Mouse (Mus musculus): Measurements from ENCODE around the gene Dennd5a. TPM values are rescaled to one million over a fixed set of nuclear protein-coding genes. Genes with fewer than 3 reads are reported as not detected.
A peak's percentile ranks its signal among the peaks of the same experiment; 100 is the strongest.

The Dennd5a gene
- polyA plus RNA-seq, 1 experiment from 2014 or later = 47.7 TPM

GRCm38 (mm10) chr7:109968924-109969450 is 8.7 kb upstream of the Dennd5a start:
- peak; percentile 88 for ATAC-seq
- Histone ChIP-seq H3K27ac (ENCODE audit: low read length) (peak overlapping the region; percentile 88), H3K4me2 (ENCODE audit: low read length) (no peak overlapping the region), H3K4me3 (replicated peaks; ENCODE audit: low read length) (no peak overlapping the region), H3K9me3 (ENCODE audit: control insufficient read depth, low read length) (no peaks in the 10 kb centered on the region), H3K9ac (replicated peaks; ENCODE audit: low read depth, low read length) (no peak overlapping the region), H3K36me3 (ENCODE audit: control insufficient read depth, insufficient read depth) (0 out of 2 replicates have a peak, but pooled peaks cover 3% of the 10 kb centered on the region), H3K27me3 (replicated peaks; ENCODE audit: control insufficient read depth, insufficient read depth, low read length) (no peaks in the 10 kb centered on the region), H3K4me1 (replicated peaks; ENCODE audit: control insufficient read depth, insufficient read depth, low read length) (peaks cover 20% of the 10 kb centered on the region)
- WGBS = 0% methylated on average over 2 of the region's 2 CpGs

GRCm38 (mm10) chr7:109967805-109968579 is 7.7 kb upstream of the Dennd5a start:
- Histone ChIP-seq H3K27me3 (replicated peaks; ENCODE audit: control insufficient read depth, insufficient read depth, low read length) (no peaks in the 10 kb centered on the region), H3K4me3 (replicated peaks; ENCODE audit: low read length) (no peak overlapping the region), H3K27ac (ENCODE audit: low read length) (peak overlapping the region; percentile 78), H3K4me1 (replicated peaks; ENCODE audit: control insufficient read depth, insufficient read depth, low read length) (peaks cover 20% of the 10 kb centered on the region), H3K9ac (replicated peaks; ENCODE audit: low read depth, low read length) (no peak overlapping the region), H3K9me3 (ENCODE audit: control insufficient read depth, low read length) (no peaks in the 10 kb centered on the region; the same call in 1 of the 2 replicates), H3K4me2 (ENCODE audit: low read length) (no peak overlapping the region), H3K36me3 (ENCODE audit: control insufficient read depth, insufficient read depth) (0 out of 2 replicates have a peak, but pooled peaks cover 3% of the 10 kb centered on the region)
- peak; percentile 81 for ATAC-seq
- WGBS = 20% methylated on average over 11 of the region's 11 CpGs

- Histone ChIP-seq H3K27ac (ENCODE audit: low read length) (no peak overlapping the region), H3K4me1 (replicated peaks; ENCODE audit: control insufficient read depth, insufficient read depth, low read length) (peaks cover 24% of the 10 kb centered on the region), H3K4me2 (ENCODE audit: low read length) (no peak overlapping the region), H3K36me3 (ENCODE audit: control insufficient read depth, insufficient read depth) (no peaks in the 10 kb centered on the region), H3K27me3 (replicated peaks; ENCODE audit: control insufficient read depth, insufficient read depth, low read length) (no peaks in the 10 kb centered on the region), H3K9ac (replicated peaks; ENCODE audit: low read depth, low read length) (no peak overlapping the region), H3K4me3 (replicated peaks; ENCODE audit: low read length) (no peak overlapping the region), H3K9me3 (ENCODE audit: control insufficient read depth, low read length) (no peaks in the 10 kb centered on the region; the same call in 1 of the 2 replicates)
- ATAC-seq = no peak
Measured at GRCm38 (mm10) chr7:109965658-109966057, 5.4 kb upstream of the Dennd5a start.

- H3K27me3 ChIP-seq (replicated peaks; ENCODE audit: control insufficient read depth, insufficient read depth, low read length) = no peaks in the 10 kb centered on the region
- peaks cover 26% of the 10 kb centered on the region for H3K4me1 ChIP-seq (replicated peaks; ENCODE audit: control insufficient read depth, insufficient read depth, low read length)
- H3K9me3 ChIP-seq (ENCODE audit: control insufficient read depth, low read length) = no peaks in the 10 kb centered on the region; the same call in 1 of the 2 replicates
- ATAC-seq = no peak
- no peak overlapping the region for H3K4me3 ChIP-seq (replicated peaks; ENCODE audit: low read length)
- no peak overlapping the region for H3K9ac ChIP-seq (replicated peaks; ENCODE audit: low read depth, low read length)
- no peaks in the 10 kb centered on the region for H3K36me3 ChIP-seq (ENCODE audit: control insufficient read depth, insufficient read depth)
- no peak overlapping the region for H3K27ac ChIP-seq (ENCODE audit: low read length)
- no peak overlapping the region for H3K4me2 ChIP-seq (ENCODE audit: low read length)
- 92% methylated on average over 4 of the region's 4 CpGs for WGBS
Measured at GRCm38 (mm10) chr7:109963707-109964106, 3.4 kb upstream of the Dennd5a start.

GRCm38 (mm10) chr7:109962596-109962995 is 2.3 kb upstream of the Dennd5a start:
- H3K9ac ChIP-seq (replicated peaks; ENCODE audit: low read depth, low read length) = no peak overlapping the region
- H3K4me1 ChIP-seq (replicated peaks; ENCODE audit: control insufficient read depth, insufficient read depth, low read length) = peaks cover 25% of the 10 kb centered on the region
- no peak for ATAC-seq
- H3K4me3 ChIP-seq (replicated peaks; ENCODE audit: low read length) = no peak overlapping the region
- H3K27ac ChIP-seq (ENCODE audit: low read length) = no peak overlapping the region
- H3K27me3 ChIP-seq (replicated peaks; ENCODE audit: control insufficient read depth, insufficient read depth, low read length) = no peaks in the 10 kb centered on the region
- no peaks in the 10 kb centered on the region for H3K36me3 ChIP-seq (ENCODE audit: control insufficient read depth, insufficient read depth)
- no peak overlapping the region for H3K4me2 ChIP-seq (ENCODE audit: low read length)
- no peaks in the 10 kb centered on the region; the same call in 1 of the 2 replicates for H3K9me3 ChIP-seq (ENCODE audit: control insufficient read depth, low read length)
- WGBS = 75% methylated on average over 4 of the region's 4 CpGs

- H3K27ac ChIP-seq (ENCODE audit: low read length) = no peak overlapping the region
- WGBS = 80% methylated on average over 2 of the region's 2 CpGs
- no peak overlapping the region for H3K4me2 ChIP-seq (ENCODE audit: low read length)
- H3K9me3 ChIP-seq (ENCODE audit: control insufficient read depth, low read length) = no peaks in the 10 kb centered on the region; the same call in 1 of the 2 replicates
- H3K9ac ChIP-seq (replicated peaks; ENCODE audit: low read depth, low read length) = no peak overlapping the region
- no peaks in the 10 kb centered on the region for H3K36me3 ChIP-seq (ENCODE audit: control insufficient read depth, insufficient read depth)
- no peaks in the 10 kb centered on the region for H3K27me3 ChIP-seq (replicated peaks; ENCODE audit: control insufficient read depth, insufficient read depth, low read length)
- H3K4me3 ChIP-seq (replicated peaks; ENCODE audit: low read length) = no peak overlapping the region
- H3K4me1 ChIP-seq (replicated peaks; ENCODE audit: control insufficient read depth, insufficient read depth, low read length) = peaks cover 26% of the 10 kb centered on the region
- ATAC-seq = no peak
Measured at GRCm38 (mm10) chr7:109961570-109961969, 1.3 kb upstream of the Dennd5a start.

- Histone ChIP-seq H3K27me3 (replicated peaks; ENCODE audit: control insufficient read depth, insufficient read depth, low read length) (no peaks in the 10 kb centered on the region), H3K4me1 (replicated peaks; ENCODE audit: control insufficient read depth, insufficient read depth, low read length) (peaks cover 26% of the 10 kb centered on the region), H3K27ac (ENCODE audit: low read length) (peak overlapping the region; percentile 90), H3K4me3 (replicated peaks; ENCODE audit: low read length) (peak overlapping the region; percentile 83), H3K4me2 (ENCODE audit: low read length) (peak overlapping the region; percentile 73), H3K9ac (replicated peaks; ENCODE audit: low read depth, low read length) (peak overlapping the region; percentile 97), H3K36me3 (ENCODE audit: control insufficient read depth, insufficient read depth) (no peaks in the 10 kb centered on the region), H3K9me3 (ENCODE audit: control insufficient read depth, low read length) (no peaks in the 10 kb centered on the region; the same call in 1 of the 2 replicates)
- 11% methylated on average over 13 of the region's 13 CpGs for WGBS
- peak; percentile 79 for ATAC-seq
Measured at GRCm38 (mm10) chr7:109960613-109961154, 414 bp upstream of the Dennd5a start.

- Histone ChIP-seq H3K4me3 (replicated peaks; ENCODE audit: low read length) (peak overlapping the region; percentile 83), H3K27me3 (replicated peaks; ENCODE audit: control insufficient read depth, insufficient read depth, low read length) (no peaks in the 10 kb centered on the region), H3K36me3 (ENCODE audit: control insufficient read depth, insufficient read depth) (no peaks in the 10 kb centered on the region), H3K27ac (ENCODE audit: low read length) (peak overlapping the region; percentile 90), H3K4me2 (ENCODE audit: low read length) (peak overlapping the region; percentile 94), H3K9ac (replicated peaks; ENCODE audit: low read depth, low read length) (peak overlapping the region; percentile 97), H3K4me1 (replicated peaks; ENCODE audit: control insufficient read depth, insufficient read depth, low read length) (peaks cover 32% of the 10 kb centered on the region), H3K9me3 (ENCODE audit: control insufficient read depth, low read length) (no peaks in the 10 kb centered on the region; the same call in 1 of the 2 replicates)
- ATAC-seq = 0 out of 2 replicates have a peak, but pooled peaks have one; percentile 2
- 5% methylated on average over 18 of the region's 18 CpGs for WGBS
Measured at GRCm38 (mm10) chr7:109958843-109959715, 1.2 kb downstream of the Dennd5a start.
